Mouse (Mus musculus) neural tube, embryonic 11.5 days (tissue): ENCODE measurements at regions not wholly inside any gene's neighbourhood (a gene's known extent, or its start where the extent isn't known, plus 50 kb on each side); places are given as distances from the start of the nearest gene placed in this dataset.

Source experiments
- ATAC-seq: fragments of 200-750 bp; cut with Nextera tagmentation; 2 replicates; pipeline ENCODE4 v1.8.0; 2017; ENCODE audit warnings: moderate number of reproducible peaks, mild to moderate bottlenecking, moderate TSS enrichment, moderate library complexity; ENCODE audit not compliant: insufficient read depth, low FRiP score, low TSS enrichment
- DNase-seq: peaks from one replicate; pipeline ENCODE4 v3.0.0-alpha.2; 2015; ENCODE audit warnings: low spot score
- H3K27ac ChIP-seq: fragments of 300-500 bp; sonication (generic); 2 replicates; pipeline ENCODE4 v1.5.1; 2014; ENCODE audit warnings: low read depth, mild to moderate bottlenecking, low read length
- H3K27me3 ChIP-seq: fragments of 300-500 bp; sonication (generic); 2 replicates; pipeline ENCODE4 v1.6.1; 2014; ENCODE audit warnings: mild to moderate bottlenecking, low read length, mixed read lengths; ENCODE audit not compliant: control insufficient read depth, insufficient read depth
- H3K36me3 ChIP-seq: fragments of 300-500 bp; sonication (generic); 2 replicates; pipeline ENCODE4 v1.6.1; 2014; ENCODE audit warnings: mild to moderate bottlenecking, low read length, moderate library complexity, mixed read lengths; ENCODE audit not compliant: control insufficient read depth, insufficient read depth
- H3K4me1 ChIP-seq: fragments of 300-500 bp; sonication (generic); 2 replicates; pipeline ENCODE4 v1.6.1; 2014; ENCODE audit warnings: low read length, mixed read lengths; ENCODE audit not compliant: control insufficient read depth, insufficient read depth
- H3K4me2 ChIP-seq: fragments of 300-500 bp; sonication (generic); 2 replicates; pipeline ENCODE4 v1.6.1; 2014; ENCODE audit warnings: low read depth, mild to moderate bottlenecking, moderate library complexity
- H3K4me3 ChIP-seq: fragments of 300-500 bp; sonication (generic); 2 replicates; pipeline ENCODE4 v1.5.1; 2014; ENCODE audit warnings: low read depth, low read length
- H3K9ac ChIP-seq: fragments of 300-500 bp; sonication (generic); 2 replicates; pipeline ENCODE4 v1.6.1; 2014; ENCODE audit warnings: mild to moderate bottlenecking, low read length
- H3K9me3 ChIP-seq: fragments of 300-500 bp; sonication (generic); 2 replicates; pipeline ENCODE4 v1.6.1; 2016; ENCODE audit warnings: low read length; ENCODE audit not compliant: control insufficient read depth
- WGBS: fragments of 180-500 bp; shearing (Covaris S2); extraction: QIAGEN DNeasy Blood & Tissue Kit; methylation state at CpG from one replicate; pipeline ENCODE4 v1.1.7; 2014; 5-methylcytosine and 5-hydroxymethylcytosine counted together

DNA sequence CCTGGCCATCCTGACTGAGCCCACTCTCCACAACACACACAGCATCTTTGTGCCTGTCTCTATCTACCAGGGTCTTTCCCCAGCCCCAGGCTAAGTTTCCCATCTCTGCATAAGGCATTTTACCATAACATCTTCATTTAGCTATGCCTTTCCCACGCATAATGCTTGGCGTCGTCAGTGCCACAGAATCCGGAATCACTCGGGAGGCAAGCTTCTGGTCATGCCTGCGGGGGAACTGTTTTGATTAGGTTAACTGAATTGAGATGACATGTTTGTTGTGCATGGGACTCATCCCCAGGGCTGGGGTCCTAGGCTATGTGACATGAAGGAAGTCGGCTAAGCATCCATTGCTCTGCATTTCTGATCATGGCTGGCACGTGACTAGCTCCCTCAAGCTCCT is 97.6 kb upstream of the Npas2 start:
- no peak for DNase-seq
- Histone ChIP-seq H3K27me3 (no peaks in the 10 kb centered on the region), H3K4me1 (no peaks in the 10 kb centered on the region), H3K4me2 (no peak overlapping the region), H3K9ac (no peak overlapping the region), H3K27ac (no peak overlapping the region), H3K36me3 (no peaks in the 10 kb centered on the region), H3K9me3 (no peaks in the 10 kb centered on the region), H3K4me3 (no peak overlapping the region)
- WGBS: 92% methylated on average over 8 of the region's 8 CpGs
- ATAC-seq: no peak

DNA sequence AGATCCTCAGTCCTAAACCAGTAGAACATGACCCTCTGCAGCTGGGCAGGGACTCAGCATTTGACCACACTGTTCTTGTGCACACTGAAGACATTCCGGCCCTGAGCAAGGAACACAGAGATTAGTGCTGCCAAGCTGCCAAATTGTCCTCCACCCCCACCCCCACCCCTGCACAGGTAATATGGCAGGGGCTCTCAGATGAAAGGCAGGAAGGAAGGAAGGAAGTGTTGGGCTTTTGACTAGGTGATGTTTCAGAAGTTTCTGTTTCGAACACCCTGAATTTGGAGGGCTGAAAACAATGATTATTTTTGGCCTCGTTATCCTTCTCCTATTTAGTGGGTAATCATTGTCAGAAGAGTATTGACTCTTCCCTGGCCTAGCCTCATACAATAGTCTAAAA is 96.8 kb upstream of the Npas2 start:
- 86% methylated on average over 3 of the region's 3 CpGs for WGBS
- H3K4me1 ChIP-seq: no peaks in the 10 kb centered on the region
- no peaks in the 10 kb centered on the region for H3K27me3 ChIP-seq
- no peak overlapping the region for H3K4me3 ChIP-seq
- H3K27ac ChIP-seq: no peak overlapping the region
- H3K9me3 ChIP-seq: no peaks in the 10 kb centered on the region
- ATAC-seq (no peak), DNase-seq (no peak)
- H3K4me2 ChIP-seq: no peak overlapping the region
- no peak overlapping the region for H3K9ac ChIP-seq
- H3K36me3 ChIP-seq: no peaks in the 10 kb centered on the region

DNA sequence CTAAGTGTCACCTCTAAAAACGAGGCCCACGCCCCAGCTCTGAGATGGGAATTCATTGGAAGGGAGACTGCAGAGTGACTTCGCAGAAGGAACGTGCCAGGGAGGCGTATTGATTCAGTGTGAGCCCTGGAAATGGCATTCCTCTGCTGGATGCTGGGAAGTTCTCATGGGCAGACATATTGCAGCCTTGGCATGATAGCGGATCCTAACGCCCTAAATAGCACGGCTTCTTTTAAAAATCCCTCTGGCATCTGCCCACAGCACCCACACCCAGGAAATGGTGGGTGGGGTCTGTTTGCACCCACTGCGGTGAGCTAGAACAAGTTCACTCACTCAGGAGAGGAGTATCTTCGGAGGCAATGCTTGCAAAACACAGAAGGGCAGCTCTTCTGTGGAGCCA is 96.0 kb upstream of the Npas2 start:
- Histone ChIP-seq H3K27me3 (no peaks in the 10 kb centered on the region), H3K36me3 (no peaks in the 10 kb centered on the region), H3K9me3 (no peaks in the 10 kb centered on the region), H3K27ac (no peak overlapping the region), H3K4me1 (no peaks in the 10 kb centered on the region), H3K4me2 (no peak overlapping the region), H3K4me3 (no peak overlapping the region), H3K9ac (no peak overlapping the region)
- ATAC-seq (no peak), DNase-seq (no peak)
- WGBS: 94% methylated on average over 10 of the region's 10 CpGs

DNA sequence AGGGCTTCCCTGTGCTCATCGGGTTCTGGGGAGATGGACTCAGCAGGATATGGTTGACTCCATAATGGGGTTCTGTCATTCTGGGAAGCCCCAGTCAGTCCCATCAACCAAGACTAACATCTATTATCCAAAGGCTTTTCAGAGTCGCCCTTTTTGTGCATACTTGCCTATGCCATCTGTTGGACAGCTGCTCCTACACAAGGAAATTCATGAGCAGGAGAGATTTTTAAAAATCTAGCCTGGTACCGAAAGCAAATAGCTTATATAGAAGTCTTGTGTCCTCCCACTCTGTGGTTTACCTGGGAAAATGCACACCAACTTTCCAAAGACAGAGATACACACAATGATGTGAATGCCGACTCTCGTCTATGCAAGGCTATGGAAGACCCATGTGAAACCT is 95.4 kb upstream of the Npas2 start:
- Histone ChIP-seq H3K9ac (no peak overlapping the region), H3K4me2 (no peak overlapping the region), H3K4me3 (no peak overlapping the region), H3K27ac (no peak overlapping the region), H3K4me1 (no peaks in the 10 kb centered on the region), H3K27me3 (no peaks in the 10 kb centered on the region), H3K9me3 (no peaks in the 10 kb centered on the region), H3K36me3 (no peaks in the 10 kb centered on the region)
- DNase-seq (no peak), ATAC-seq (no peak)
- 87% methylated on average over 5 of the region's 5 CpGs for WGBS

DNA sequence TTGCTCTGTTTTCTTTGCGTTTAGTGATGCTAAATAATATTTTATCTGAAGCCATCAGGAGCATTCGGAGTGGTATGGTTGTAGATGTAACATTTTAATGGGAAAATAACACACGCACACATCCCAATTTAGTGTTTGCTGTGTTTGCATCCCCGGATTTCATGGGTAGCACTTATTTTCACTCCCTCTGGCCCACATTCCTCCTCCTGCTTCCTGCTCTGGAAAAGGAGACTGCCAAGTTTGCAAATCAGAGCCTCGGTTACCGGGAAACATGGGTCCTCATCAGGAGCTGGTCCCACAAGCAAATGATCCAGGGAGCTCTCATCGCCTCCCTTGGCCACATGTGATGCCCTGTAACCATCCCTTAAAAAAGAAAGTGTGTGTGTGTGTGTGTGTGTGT is 94.3 kb upstream of the Npas2 start:
- 86% methylated on average over 7 of the region's 7 CpGs for WGBS
- H3K36me3 ChIP-seq: no peaks in the 10 kb centered on the region
- H3K27me3 ChIP-seq: no peaks in the 10 kb centered on the region
- H3K4me3 ChIP-seq: no peak overlapping the region
- H3K9me3 ChIP-seq: no peaks in the 10 kb centered on the region
- no peak overlapping the region for H3K4me2 ChIP-seq
- H3K27ac ChIP-seq: no peak overlapping the region
- H3K4me1 ChIP-seq: no peaks in the 10 kb centered on the region
- no peak for ATAC-seq
- DNase-seq: no peak
- H3K9ac ChIP-seq: no peak overlapping the region

DNA sequence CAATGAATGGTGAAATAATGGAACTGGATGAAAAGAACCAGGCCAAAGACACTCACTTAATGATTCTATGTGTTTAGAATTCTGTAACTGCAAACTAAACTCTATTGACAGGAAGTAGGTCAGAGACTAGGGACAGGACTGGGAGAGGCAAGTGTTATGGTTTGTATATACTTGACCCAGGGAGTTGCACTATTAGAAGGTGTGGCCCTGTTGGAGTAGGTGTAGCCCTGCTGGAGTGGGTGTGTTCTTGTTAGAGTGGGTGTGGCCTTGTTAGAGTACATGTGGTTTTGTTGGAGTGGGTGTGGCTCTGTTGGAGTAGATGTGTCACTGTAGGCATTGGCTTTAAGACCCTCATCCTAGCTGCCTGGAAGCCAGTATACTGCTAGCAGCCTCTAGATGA is 93.0 kb upstream of the Npas2 start:
- Histone ChIP-seq H3K27me3 (no peaks in the 10 kb centered on the region), H3K27ac (no peak overlapping the region), H3K9ac (no peak overlapping the region), H3K4me2 (no peak overlapping the region), H3K36me3 (no peaks in the 10 kb centered on the region), H3K4me3 (no peak overlapping the region), H3K4me1 (no peaks in the 10 kb centered on the region), H3K9me3 (no peaks in the 10 kb centered on the region)
- ATAC-seq (no peak), DNase-seq (no peak)

DNA sequence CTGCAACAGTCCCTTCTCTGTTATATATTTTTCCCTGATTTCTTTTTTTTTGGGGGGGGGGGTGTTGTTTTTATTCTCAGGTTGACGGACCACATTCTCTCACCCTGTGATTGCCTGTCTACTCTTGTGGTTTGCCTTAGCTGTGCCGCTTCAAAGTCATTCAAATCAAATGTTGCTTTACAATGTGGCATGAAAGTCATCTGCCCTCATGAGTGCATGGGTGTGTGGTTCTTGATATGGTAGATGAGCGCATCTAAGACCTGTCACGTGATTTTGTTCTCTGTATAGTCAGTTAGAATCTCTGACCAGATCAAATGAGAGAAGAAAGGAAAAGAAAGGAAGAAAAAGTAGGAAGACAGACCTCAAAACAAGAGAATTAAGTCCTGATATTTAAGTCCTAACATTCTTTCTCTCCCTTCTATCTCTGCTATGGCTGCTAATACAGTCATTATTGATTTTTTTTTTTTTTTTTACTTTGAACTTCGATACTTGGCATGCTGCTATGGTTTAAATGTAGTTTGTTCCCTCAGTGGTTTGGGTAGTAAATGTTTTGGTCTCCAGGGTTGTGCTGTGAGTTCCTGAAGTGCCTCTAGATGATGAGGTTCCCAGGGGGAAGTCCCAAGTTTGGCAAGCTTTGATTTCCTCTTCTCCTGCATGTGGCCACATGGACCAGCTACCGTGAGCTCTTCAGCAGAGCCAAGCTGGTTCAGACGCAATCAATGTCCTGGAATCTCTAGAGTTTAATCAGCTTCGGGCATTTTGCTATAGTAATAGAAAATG is 91.2 kb upstream of the Npas2 start:
- Histone ChIP-seq H3K9me3 (no peaks in the 10 kb centered on the region), H3K27me3 (no peaks in the 10 kb centered on the region), H3K9ac (no peak overlapping the region), H3K27ac (no peak overlapping the region), H3K4me2 (no peak overlapping the region), H3K4me3 (no peak overlapping the region), H3K36me3 (no peaks in the 10 kb centered on the region), H3K4me1 (no peaks in the 10 kb centered on the region)
- ATAC-seq (no peak), DNase-seq (no peak)
- WGBS: 87% methylated on average over 8 of the region's 8 CpGs

DNA sequence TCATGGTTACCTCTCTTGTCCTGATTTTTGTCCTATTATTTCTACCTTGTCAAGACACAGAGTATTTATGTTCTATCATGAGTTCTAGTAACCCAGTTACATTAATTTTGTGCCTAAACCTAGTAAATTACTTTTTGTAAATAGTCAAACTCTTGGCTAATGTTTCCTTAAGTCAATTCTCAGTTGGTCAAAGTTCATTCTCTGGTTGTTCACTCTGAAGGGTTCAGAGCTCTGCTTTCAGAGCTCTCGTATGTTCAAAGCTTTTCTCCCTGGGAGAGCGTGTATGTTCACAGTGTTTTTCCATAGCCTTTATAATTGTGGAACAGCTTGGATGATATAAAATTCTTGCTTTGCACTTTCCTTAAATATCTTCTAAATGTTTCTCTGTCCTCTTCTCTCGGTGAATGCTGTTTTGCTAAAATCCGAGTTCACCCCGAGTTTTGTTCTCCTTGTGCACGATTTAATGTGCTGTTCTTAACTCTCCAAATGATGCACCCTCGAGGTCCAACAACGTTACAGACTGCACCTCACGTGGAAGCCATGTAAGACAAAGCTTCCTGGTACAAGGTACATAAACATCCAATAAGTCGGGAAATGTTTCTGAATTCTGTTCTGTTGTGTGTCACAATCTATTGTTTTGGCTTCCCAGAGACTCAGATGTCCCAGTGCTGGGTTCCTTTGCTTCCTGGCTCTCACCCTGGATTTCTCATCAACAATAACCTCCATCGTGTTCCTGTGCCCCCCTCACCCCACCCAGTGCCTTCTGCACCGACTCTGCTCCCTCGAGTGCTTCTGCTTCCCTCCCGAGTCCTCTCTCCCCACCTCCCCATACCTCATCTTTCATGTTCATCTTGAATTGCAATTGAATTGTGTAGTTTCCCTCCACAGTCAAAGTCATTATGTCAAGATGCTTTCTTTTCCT is 90.3 kb upstream of the Npas2 start:
- Histone ChIP-seq H3K4me3 (no peak overlapping the region), H3K9ac (no peak overlapping the region), H3K27me3 (no peaks in the 10 kb centered on the region), H3K36me3 (no peaks in the 10 kb centered on the region), H3K4me1 (no peaks in the 10 kb centered on the region), H3K9me3 (no peaks in the 10 kb centered on the region), H3K4me2 (no peak overlapping the region), H3K27ac (no peak overlapping the region)
- ATAC-seq (no peak), DNase-seq (no peak)
- whole genome bisulfite sequencing: 83% methylated on average over 14 of the region's 14 CpGs
